Mouse (Mus musculus): ENCODE data around the gene Mier1. TPM values are rescaled to one million over a fixed set of nuclear protein-coding genes. Genes with fewer than 3 reads are reported as not detected.

Mier1 gene
- polyA plus RNA-seq, 1 experiment from 2014 or later: 37.0 TPM

DNA sequence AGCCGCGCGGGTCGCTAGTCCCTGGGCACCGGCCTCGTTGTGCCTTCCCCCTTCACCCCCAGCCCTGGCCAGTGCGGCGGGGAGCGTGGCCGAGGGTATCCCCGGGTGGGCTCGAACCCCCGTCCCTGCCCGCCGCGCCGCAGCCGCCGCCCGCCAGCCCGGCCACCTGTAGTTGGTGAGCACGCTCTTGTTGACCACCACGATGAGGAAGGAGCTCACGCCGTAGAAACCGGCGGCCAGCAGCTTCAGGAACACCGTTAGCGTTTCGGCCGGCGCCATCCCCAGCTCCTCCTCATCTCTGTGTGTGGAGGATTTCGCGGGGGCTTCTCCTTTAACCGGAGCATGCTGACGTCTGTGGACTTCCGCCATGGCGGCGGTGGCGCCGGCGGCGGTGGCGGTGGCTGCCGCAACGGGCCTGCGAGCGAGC lies 100.3 kb downstream of the Mier1 start:
- H3K4me1 ChIP-seq: peaks cover 40% of the 10 kb centered on the region
- H3K9me3 ChIP-seq: no peaks in the 10 kb centered on the region
- peak overlapping the region; percentile 80 for H3K4me3 ChIP-seq
- H3K36me3 ChIP-seq (replicated peaks): peaks cover 22% of the 10 kb centered on the region
- WGBS: under 1% methylated on average over 48 of the region's 48 CpGs
- DNase-seq (ENCODE audit: extremely low spot score, low spot score): peak; percentile 75
- no peaks in the 10 kb centered on the region for H3K27me3 ChIP-seq (ENCODE audit: poor library complexity, severe bottlenecking)
- peak overlapping the region; percentile 99 for H3K27ac ChIP-seq

Other genes with a start within 250 kb of the Mier1 start
- gene Tctex1d1, start 135.8 kb upstream of the Mier1 start, polyA plus RNA-seq (2016; fragmentation: Nextera tagmentation; extraction: Ambion mirVana): 0.31 and 0.36 TPM in 2 replicates
- not detected in 2 replicates for gene Insl5, start 87.5 kb upstream of the Mier1 start, polyA plus RNA-seq (2016; fragmentation: Nextera tagmentation; extraction: Ambion mirVana)
- gene Wdr78, start 165 bp downstream of the Mier1 start, polyA plus RNA-seq (2016; fragmentation: Nextera tagmentation; extraction: Ambion mirVana): 4.8 and 5.0 TPM in 2 replicates
- gene Slc35d1, start 100.8 kb downstream of the Mier1 start, polyA plus RNA-seq (2016; fragmentation: Nextera tagmentation; extraction: Ambion mirVana): 10.3 and 11.2 TPM in 2 replicates
- gene 4921539E11Rik, start 176.5 kb downstream of the Mier1 start, polyA plus RNA-seq (2016; fragmentation: Nextera tagmentation; extraction: Ambion mirVana): not detected in 2 replicates
- gene Oma1, start 199.4 kb downstream of the Mier1 start, polyA plus RNA-seq (2016; fragmentation: Nextera tagmentation; extraction: Ambion mirVana): 16.2 and 17.8 TPM in 2 replicates

All from forebrain, embryonic 10.5 days (tissue).